Mouse (Mus musculus) adipocyte (in vitro differentiated cells): Measurements from ENCODE around the gene Bola1.
"Not testable (repeated sequence)": the region's sequence is repeated elsewhere in the genome, so short reads cannot be mapped to it uniquely, and the experiment has no call there.

Experiments used
- DNase-seq: peaks from one replicate; pipeline ENCODE4 v3.0.0-alpha.2; 2016; ENCODE audit warnings: low spot score

The Bola1 gene

GRCm38 (mm10) chr3:96226695-96227648, 7.5 kb upstream of the Bola1 start:
- no peak for DNase-seq

DNA sequence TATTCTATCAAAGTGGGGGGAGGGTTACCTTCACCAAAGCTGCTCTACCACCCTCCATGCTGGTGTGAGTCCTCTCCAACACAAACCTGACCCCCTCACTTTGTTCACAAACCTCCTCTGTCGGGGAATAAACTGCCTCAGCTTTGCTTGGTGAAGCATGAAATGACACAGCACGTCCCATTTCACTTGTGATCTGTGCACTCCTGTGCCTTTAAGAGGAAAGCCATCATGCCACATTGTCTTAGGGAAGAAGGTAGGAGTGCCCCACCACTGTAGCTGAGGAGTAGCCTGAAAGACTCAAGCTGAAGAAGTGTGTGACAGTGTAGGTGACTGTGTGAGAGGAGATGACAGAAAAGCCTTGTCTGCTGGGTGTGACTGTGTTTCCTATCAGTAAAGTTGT, 5.9 kb upstream of the Bola1 start:
- no peak for DNase-seq

DNA sequence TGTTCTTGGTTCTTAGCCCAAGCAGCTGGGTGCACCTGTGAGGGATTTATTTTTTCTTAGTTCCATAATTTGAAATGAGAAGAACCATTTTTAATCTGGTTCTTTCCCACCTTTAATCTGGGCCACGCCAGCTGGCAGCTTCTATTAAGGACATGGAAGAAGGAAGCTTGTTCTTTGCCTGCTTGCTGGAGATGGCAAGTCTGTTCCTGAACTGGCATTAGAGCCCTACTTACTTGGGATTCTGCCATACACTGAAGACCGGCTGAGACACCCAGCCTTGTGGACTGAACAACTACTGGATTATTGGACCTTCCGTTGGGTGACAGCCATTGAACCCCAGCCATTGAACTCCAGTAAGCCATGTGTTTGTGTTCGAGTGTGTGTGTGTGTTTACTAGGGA, 3.3 kb upstream of the Bola1 start:
- no peak for DNase-seq

DNA sequence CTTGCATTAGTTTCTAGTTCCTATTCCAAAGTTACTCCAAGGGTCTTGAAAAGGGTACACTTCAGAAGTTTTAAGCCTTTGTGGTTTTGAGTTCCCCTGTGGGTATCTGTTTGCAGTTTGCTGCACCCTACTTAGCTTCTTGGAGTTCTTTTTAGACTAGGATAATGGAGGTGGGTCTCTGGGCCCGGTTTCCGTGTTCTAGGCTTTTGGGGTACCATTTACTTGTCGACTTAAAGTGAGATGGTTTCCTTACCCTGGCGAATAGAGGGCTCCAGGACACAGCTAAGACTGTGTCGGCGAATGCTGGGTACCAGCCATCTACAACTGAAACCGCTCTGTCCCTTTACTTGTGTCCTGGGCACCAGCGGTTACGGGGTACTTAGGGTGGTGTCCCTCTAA, 2.1 kb upstream of the Bola1 start:
- no peak for DNase-seq

GRCm38 (mm10) chr3:96220765-96221639, 1.5 kb upstream of the Bola1 start, which contains the start of the genes Hist2h2ac and Hist2h2be:
Gene Hist2h2ac, minus strand, starts transcription at chr3:96220880.
Gene Hist2h2be, plus strand, starts transcription at chr3:96221119.
- peak; percentile 96 for DNase-seq

DNA sequence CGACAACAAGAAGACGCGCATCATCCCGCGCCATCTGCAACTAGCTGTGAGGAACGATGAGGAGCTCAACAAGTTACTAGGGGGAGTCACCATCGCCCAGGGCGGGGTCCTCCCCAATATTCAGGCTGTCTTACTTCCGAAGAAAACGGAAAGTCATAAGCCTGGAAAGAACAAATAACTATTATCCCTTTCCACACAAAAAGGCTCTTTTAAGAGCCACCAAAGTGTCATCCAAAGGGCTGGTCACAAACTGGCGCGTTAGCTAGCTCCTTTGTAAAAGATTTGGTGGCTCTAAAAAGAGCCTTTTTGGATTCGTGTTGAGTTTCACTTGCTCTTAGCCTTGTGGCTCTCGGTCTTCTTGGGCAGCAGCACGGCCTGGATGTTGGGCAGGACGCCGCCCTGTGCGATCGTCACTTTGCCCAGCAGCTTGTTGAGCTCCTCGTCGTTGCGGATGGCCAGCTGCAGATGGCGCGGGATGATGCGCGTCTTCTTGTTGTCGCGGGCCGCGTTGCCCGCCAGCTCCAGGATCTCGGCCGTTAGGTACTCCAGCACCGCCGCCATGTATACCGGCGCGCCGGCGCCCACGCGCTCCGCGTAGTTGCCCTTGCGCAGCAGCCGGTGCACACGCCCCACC, 739 bp upstream of the Bola1 start:
- DNase-seq, result peak; percentile 50

- no peak for DNase-seq
Observed at GRCm38 (mm10) chr3:96219191-96219641, 293 bp downstream of the Bola1 start.

GRCm38 (mm10) chr3:96209242-96209641, 10.3 kb downstream of the Bola1 start:
- no peak for DNase-seq

GRCm38 (mm10) chr3:96207819-96208218, 11.7 kb downstream of the Bola1 start:
- DNase-seq, result peak; percentile 51

GRCm38 (mm10) chr3:96199731-96200130, 19.8 kb downstream of the Bola1 start:
- no peak for DNase-seq

- not testable (repeated sequence) for DNase-seq
Observed at GRCm38 (mm10) chr3:96198601-96199251, 20.8 kb downstream of the Bola1 start.

GRCm38 (mm10) chr3:96198181-96198580, 21.3 kb downstream of the Bola1 start:
- DNase-seq, result peak; percentile 51

GRCm38 (mm10) chr3:96197129-96197749, 22.3 kb downstream of the Bola1 start:
- DNase-seq, result peak; percentile 94

DNA sequence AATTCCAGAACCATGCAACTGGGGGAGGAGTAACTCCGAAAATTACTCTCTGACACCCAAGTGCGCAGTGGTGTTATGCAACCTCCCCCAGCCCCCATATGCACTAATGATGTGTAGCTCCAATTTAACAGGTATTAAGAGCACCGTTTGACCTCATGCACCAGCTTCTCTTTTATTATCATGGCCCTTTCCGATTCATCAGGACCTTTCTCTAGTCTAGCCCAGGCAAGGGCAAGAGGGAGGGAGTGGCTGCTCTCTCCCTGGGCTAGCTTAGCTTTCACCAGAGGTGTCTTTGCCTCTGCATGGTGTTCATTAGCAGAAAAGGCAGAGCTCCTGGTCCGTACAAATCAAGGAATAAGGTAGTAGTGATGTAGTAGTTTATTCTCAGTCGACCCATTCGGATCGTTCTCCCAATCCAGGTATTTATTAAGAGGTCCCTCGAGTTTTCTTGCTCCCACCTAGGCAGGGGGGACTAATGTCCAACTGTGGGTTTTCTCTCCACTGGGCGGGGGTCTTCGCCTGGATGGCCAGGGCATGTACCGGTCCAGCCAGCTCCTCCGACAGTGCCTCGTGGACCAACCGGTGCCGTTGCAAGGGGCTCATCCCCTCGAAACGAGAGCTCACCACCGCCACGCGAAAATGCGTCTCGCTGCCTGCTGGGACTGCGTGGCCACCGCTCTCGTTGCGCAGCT, 22.9 kb downstream of the Bola1 start:
- DNase-seq, result no peak

- DNase-seq, result no peak
Observed at GRCm38 (mm10) chr3:96195616-96196313, 23.7 kb downstream of the Bola1 start.

- DNase-seq, result no peak
Observed at GRCm38 (mm10) chr3:96194966-96195365, 24.5 kb downstream of the Bola1 start.

DNA sequence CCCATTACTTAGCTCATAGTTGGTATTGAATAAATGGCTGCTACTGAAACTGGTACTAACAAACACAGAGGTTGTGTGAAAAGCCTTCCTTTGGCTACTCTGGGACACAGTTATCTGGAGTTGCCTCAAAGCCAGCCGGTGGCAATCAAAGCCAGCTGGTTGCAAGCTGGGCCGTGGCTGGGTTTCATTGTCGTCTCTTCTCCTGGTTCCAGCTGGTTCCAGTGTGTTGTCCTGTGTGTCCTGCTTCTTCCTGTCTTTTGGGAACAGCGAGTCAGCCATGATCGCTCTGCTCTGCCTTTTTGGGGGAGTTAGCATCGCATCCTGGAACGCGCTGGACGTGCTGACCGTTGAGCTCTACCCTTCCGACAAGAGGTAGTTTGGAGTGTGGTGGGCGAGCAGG, 26.5 kb downstream of the Bola1 start:
- no peak for DNase-seq

DNA sequence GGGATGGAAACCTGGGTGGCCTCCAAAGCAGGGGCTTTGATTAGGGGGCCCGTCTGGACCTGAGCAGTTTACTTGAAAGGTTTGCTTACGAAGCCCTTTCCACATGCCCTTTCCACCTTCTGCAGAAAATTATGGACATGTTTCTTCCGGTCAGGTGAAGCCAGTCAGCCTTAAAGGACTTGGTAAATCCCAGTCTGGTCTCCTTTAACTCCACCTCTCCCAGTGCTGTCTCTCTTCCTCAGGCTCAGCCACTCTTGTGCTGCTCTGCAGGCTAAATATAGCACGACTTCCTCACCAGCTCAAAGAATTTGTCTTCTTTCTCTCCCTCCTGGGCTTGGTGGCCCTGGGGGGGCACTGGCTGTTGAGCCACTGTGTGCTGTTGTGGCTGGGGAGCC, 37.1 kb downstream of the Bola1 start:
- no peak for DNase-seq

DNA sequence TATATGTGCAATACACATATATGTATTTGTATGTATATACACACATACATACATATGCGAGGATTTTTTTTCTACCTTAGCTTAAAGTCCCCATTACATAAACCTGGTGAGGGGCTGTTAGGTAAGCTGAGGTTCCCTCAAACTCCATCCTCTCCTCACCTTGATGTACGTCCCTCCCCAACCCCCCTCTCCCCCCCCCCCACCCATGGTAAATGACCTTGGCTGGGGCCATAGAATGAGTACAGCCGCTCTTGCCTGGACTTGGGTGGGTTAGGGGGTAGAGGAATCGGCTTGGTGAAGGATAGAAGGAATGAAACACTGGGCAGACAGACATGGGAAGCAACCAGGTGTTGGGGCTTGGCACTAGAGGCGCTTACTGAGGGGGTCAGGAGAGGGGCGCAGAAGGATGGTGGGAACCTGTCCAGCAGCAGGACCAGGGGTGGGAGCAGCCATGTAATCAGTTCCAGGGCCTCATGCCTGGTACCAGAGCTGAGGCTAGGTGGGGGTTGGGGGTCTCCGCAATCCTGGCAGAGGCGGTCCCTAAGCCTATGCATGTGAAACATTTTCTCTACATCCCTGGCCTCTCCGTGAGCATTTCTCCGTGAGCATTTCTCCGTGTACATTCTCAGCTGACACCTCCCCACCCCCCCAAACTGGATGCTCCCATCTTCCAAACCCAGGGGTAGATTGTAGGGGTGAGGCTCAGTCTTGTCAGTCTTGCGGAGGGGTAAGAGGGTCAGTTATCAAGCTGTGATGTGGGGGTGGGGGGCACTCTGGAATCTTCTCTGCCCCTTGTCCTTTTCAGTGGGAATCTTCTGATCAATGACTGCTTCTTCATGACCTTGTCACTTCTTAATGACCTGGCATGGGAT, 37.8 kb downstream of the Bola1 start:
- DNase-seq, result no peak
